Mouse (Mus musculus): ENCODE data around the gene Frmd4a.

GRCm38 (mm10) chr2:4327011-4327340 is 309.5 kb downstream of the Frmd4a start:
- TF ChIP-seq ZNF384 (IDR thresholded peaks at IDR 0.05; ENCODE audit: low read depth, low read length) (no peak), ZC3H11A (IDR thresholded peaks at IDR 0.05; ENCODE audit: borderline replicate concordance, low read depth, low read length) (no peak), HCFC1 (IDR thresholded peaks at IDR 0.05; ENCODE audit: borderline replicate concordance, insufficient read depth, low read length) (no peak), CHD2 (IDR thresholded peaks at IDR 0.05; ENCODE audit: low read depth, low read length) (no peak), MAFK (IDR thresholded peaks at IDR 0.05; ENCODE audit: insufficient read depth, low read depth, low read length) (no peak)

Measured in ES-E14 (cell line).